Mouse (Mus musculus) gastrocnemius, adult 8-10 months (tissue): ENCODE results near the gene Dbp. TPM values are rescaled to one million over a fixed set of nuclear protein-coding genes. Genes with fewer than 3 reads are reported as not detected.
"Not testable (repeated sequence)": the region's sequence is repeated elsewhere in the genome, so short reads cannot be mapped to it uniquely, and the experiment has no call there.

Experiments
- DNase-seq, 2 experiments: peaks; one replicate each; pipeline ENCODE4 v3.0.0; 2022; ENCODE audit warnings: low spot score in 2 of 2
- total RNA-seq, 4 experiments: library from RNA; stranded (reverse); gene quantifications; 2 replicates each; pipeline ENCODE4 v1.2.4; 2022

The Dbp gene
- total RNA-seq, result 100 to 1,000 TPM in 3 of 4 experiments, 10 to 100 TPM in 1; 69.5 to 173 (median 143) TPM

GRCm38 (mm10) chr7:45704730-45705442 is at the start of gene Dbp:
Gene Dbp (plus strand): TSS chr7:45705088.
- DNase-seq, result peak; percentile 99 to 100

- no peak for DNase-seq
These were observed 44.0 kb upstream of the Dbp start for GRCm38 (mm10) chr7:45660746-45661478.

- not testable (repeated sequence) for DNase-seq
These were observed 43.2 kb upstream of the Dbp start for GRCm38 (mm10) chr7:45661702-45662101.

- DNase-seq, result no peak
These were observed 39.4 kb upstream of the Dbp start for GRCm38 (mm10) chr7:45665303-45666138.

GRCm38 (mm10) chr7:45666161-45666560 is 38.7 kb upstream of the Dbp start, which contains the start of gene Fut2:
Gene Fut2 (minus strand): TSS chr7:45666394.
- no peak for DNase-seq

DNA sequence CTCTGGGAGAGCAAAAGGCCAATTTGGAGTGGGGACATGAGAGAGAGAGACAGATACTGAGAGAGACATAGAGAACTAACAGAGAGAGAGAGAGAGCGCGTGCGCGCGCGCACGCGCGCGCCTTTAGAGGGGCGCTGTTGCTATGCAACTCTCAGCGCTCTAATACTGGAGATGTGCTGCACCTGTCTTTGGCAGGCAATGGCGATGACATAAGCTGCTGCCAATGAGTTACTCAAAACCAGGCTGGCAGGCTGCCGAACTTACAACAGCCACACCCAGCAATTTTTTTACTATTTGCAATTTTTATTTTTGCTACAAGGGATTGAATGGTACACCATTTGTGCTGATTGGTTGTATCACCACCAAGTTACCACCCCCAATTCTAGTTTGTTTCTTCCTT is 37.1 kb upstream of the Dbp start:
- DNase-seq, result no peak

DNA sequence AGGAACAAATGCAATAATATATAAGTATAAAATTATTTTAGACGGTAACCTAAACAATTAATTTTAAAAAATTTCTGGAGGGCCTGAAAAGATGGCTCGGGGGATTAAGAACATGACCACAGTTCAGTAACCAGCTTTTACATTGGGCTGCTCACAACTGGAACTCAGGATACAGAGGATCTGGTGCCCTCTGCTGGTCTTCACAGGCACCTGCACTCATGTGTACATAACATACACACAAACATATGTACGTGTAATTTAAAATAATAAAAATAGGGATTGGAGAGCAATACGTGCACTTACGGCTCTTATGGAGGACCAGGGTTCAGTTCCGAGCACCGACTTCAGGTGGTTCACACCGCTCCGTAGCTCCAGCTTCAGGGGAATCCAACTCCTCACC is 36.0 kb upstream of the Dbp start:
- DNase-seq, result no peak

- DNase-seq, result no peak
These were observed 27.1 kb upstream of the Dbp start for GRCm38 (mm10) chr7:45677627-45678295.

DNA sequence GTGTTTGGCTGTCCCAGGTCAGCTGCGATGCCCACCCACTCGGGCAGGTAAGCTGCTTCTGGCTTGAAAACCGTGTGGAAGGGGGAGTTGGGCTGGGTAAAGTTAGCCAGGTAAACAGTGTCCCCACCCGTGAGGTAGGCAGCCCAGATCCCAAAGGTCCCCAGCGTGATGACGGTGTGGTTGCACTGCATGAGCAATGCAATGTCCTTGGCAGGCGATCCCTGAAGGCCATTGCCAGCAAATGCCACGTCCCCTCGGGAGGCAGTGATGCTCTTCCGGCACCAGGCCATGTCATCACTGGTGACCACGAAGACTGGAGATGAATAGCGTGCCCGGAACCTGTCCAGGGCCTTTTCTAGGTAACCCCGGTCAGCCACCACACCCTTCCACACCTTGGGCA is 26.4 kb upstream of the Dbp start:
- no peak for DNase-seq

DNA sequence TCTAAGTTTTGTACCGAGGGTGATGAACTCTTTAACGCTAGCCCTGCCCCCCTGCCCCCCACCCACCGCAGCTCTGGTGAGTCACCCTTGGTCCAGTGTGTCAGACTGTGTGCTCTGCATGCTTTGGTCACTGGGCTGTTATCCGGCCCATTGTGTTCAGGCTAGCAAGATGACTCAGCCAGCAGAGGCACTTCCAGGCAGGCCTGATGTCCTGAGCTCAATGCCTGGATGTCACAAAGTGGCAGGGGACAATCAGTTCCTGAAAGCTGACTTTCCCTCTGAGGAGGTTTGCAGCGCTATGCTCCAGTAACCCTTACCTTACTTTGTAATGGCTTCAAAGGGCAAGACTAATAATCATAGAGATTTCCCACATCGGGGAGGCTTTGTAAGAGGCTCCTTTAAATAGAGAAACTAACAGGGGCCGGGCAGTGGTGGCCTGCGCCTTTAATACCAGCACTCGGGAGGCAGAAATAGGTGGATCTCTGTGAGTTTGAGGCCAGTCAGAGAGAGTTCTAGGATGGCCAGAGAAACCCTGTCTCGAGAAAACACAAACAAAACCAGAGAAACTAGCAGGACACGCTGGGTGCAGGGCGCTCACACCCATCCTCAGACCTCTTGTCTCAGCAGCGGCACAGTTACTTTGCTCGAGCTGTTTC is 24.8 kb upstream of the Dbp start:
- DNase-seq, result no peak

GRCm38 (mm10) chr7:45681046-45681736 is 23.7 kb upstream of the Dbp start:
- peak; percentile 54 to 72 for DNase-seq

- DNase-seq, result peak; percentile 72 to 80
These were observed 22.5 kb upstream of the Dbp start for GRCm38 (mm10) chr7:45682144-45683126.

GRCm38 (mm10) chr7:45683396-45684050 is 21.4 kb upstream of the Dbp start, which contains the start of gene Ntn5:
Gene Ntn5 (plus strand): TSS chr7:45684022.
- no peak for DNase-seq

DNA sequence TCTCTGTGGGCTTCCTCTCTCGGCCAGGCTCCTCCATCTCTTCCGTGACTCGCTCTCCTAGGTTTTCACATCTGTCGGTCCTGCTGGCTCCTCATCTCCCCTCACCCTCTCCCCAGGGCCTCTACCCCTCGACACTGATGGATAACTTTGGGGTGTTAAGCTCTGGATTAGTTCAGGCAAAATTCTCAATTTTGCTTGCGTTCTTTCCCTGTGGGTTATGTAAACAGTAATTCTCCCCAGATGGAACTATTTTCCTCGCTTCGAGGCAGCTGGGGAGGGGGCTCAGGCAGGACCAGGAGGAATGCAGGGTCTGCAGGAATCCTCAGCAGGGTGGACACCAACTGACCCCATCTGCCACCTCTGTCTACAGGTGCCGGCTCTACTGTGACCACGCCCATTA is 19.1 kb upstream of the Dbp start:
- no peak for DNase-seq

DNA sequence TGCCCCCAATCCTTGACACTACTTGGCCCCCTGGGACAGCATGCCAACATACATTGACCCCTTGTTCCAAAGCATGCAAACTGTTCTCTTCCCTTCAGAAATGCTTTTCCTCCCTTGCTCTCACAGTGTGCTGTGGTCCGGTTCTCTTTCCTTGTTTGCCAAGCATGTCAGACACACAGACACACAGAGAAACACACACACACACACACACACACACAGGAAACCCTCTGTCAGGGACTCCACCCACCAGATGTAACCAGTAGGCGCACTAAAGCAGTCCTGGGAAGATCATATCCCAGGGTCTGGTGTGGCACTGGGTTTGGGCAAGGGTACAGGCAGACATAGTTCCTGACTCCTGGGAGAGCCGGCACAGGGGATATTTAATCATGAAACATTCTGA is 18.0 kb upstream of the Dbp start:
- DNase-seq, result no peak

- no peak for DNase-seq
These were observed 15.8 kb upstream of the Dbp start for GRCm38 (mm10) chr7:45689099-45689498.

- no peak for DNase-seq
These were observed 15.1 kb upstream of the Dbp start for GRCm38 (mm10) chr7:45689800-45690199.

GRCm38 (mm10) chr7:45692364-45692763 is 12.5 kb upstream of the Dbp start:
- DNase-seq, result no peak
